Mouse (Mus musculus) embryonic facial prominence, embryonic 14.5 days (tissue): ENCODE results near the gene B3galnt2. TPM values are rescaled to one million over a fixed set of nuclear protein-coding genes. Genes with fewer than 3 reads are reported as not detected.

Source experiments
- polyA plus RNA-seq: library from polyadenylated mRNA; unstranded; fragments of >200 nt; fragmentation: Nextera tagmentation; extraction: Ambion mirVana; gene quantifications from 2 replicates; pipeline ENCODE4 v1.2.1, GENCODE M21; 2014

B3galnt2 gene
- polyA plus RNA-seq, 1 experiment from 2014 or later: 29.6 TPM

Other genes with a start within 250 kb of the B3galnt2 start
- 6.2 and 6.7 TPM in 2 replicates for gene Gng4, start 170.4 kb upstream of the B3galnt2 start, polyA plus RNA-seq
- gene Tbce, start 85.2 kb downstream of the B3galnt2 start, polyA plus RNA-seq: 47.5 and 54.6 TPM in 2 replicates
- gene Arid4b, start 108.8 kb downstream of the B3galnt2 start, polyA plus RNA-seq: 50.0 and 60.8 TPM in 2 replicates
- gene Ggps1, start 109.0 kb downstream of the B3galnt2 start, polyA plus RNA-seq: 50.2 and 57.4 TPM in 2 replicates